Mouse (Mus musculus): ENCODE measurements at regions not wholly inside any gene's neighbourhood (a gene's known extent, or its start where the extent isn't known, plus 50 kb on each side); places are given as distances from the start of the nearest gene placed in this dataset.

DNA sequence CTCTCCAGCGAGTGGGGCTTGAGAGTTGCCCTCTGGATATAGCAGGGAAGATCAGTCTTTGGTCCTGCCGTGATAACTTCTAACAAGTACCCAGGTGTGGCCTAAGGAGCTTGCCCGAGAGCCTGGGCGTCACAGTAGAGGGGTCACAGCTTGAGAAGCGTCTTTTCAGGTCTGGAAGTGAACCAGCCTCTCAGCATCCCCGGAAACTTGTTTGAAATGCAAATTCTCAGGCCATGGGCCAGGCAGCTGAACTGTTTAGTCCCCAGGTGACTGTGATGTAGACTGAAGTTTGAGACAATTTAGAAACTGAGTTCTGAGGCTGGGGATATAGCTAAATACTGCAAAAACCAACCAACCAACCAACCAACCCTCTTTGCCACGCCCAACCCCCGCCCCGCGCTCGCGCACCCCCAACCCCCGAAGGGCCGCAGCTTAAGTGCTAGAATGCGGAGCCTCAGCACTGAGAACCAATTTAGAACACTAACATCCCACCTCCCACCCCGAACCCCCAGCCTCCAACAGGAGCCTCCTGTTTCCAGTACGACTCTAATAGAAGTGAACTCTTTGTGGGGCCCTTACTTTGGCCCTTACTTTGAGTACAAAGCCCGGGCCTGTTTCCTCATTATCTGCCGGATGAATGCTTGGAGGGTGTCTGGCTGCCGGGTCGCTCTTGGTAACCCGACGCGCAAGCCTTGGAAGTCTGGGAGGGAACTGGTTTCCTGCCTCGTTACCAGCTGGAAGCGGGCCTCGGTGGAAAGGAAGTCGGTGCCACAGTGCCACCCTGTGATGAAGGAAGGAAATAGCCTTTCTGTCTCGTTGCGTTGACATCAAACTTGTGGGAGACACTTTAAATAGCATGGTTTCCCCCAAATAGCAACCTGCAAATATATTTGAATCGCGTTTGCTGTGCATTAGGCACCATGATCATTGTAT lies 68.1 kb upstream of the Slc1a4 start:
- Histone ChIP-seq H3K9ac (ENCODE audit: low read depth, poor library complexity, severe bottlenecking) (peak overlapping the region; percentile 78), H3K9me3 (replicated peaks; ENCODE audit: control insufficient read depth, insufficient read depth, low read length, poor library complexity, severe bottlenecking) (peaks cover 3% of the 10 kb centered on the region; the same call in 1 of the 2 replicates), H3K4me3 (ENCODE audit: low read depth, low read length) (peak overlapping the region; percentile 34), H3K27me3 (ENCODE audit: control insufficient read depth, insufficient read depth, low read length, poor library complexity, severe bottlenecking) (no peaks in the 10 kb centered on the region), H3K36me3 (ENCODE audit: control insufficient read depth, insufficient read depth, low read length, poor library complexity, severe bottlenecking) (no peaks in the 10 kb centered on the region), H3K27ac (ENCODE audit: insufficient read depth, low read length) (peak overlapping the region; percentile 77), H3K4me1 (ENCODE audit: control insufficient read depth, insufficient read depth, low read length) (peaks cover 5% of the 10 kb centered on the region)
- TF ChIP-seq EP300 (IDR thresholded peaks at IDR 0.05; ENCODE audit: insufficient read depth, low read depth, low read length) (peak; percentile 70; the same call in 1 of the 2 replicates), POLR2A (IDR thresholded peaks at IDR 0.05; ENCODE audit: insufficient read depth, low read length) (no peak), CTCF (IDR thresholded peaks at IDR 0.05; ENCODE audit: low read depth, low read length) (peak; percentile 87)

DNA sequence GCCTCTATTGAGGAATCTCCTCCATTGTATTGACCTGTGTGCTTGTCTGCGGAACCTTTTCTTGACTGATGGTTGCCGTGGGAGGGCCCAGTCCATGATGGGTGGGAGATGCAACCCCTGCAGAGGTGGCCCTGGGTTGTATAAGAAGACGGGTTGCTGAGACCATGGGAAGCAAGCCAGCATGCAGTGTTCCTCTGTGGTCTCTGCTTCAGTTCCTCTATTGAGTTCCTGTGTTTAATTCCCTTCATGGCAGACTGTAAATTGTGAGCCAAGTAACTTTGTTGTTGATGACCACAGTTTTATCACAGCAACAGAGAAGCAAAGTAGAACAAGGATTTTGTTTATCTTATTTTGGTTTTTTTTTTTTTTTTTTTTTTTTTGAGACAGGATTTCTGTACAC lies 70.9 kb upstream of the Slc1a4 start:
- no peak overlapping the region for H3K27ac ChIP-seq (ENCODE audit: insufficient read depth, low read length)
- no peak overlapping the region for H3K9ac ChIP-seq (ENCODE audit: low read depth, poor library complexity, severe bottlenecking)
- 0 out of 2 replicates have a peak, but pooled peaks cover 3% of the 10 kb centered on the region for H3K9me3 ChIP-seq (replicated peaks; ENCODE audit: control insufficient read depth, insufficient read depth, low read length, poor library complexity, severe bottlenecking)
- TF ChIP-seq POLR2A (IDR thresholded peaks at IDR 0.05; ENCODE audit: insufficient read depth, low read length): no peak
- TF ChIP-seq EP300 (IDR thresholded peaks at IDR 0.05; ENCODE audit: insufficient read depth, low read depth, low read length): no peak
- TF ChIP-seq CTCF (IDR thresholded peaks at IDR 0.05; ENCODE audit: low read depth, low read length): no peak
- H3K4me1 ChIP-seq (ENCODE audit: control insufficient read depth, insufficient read depth, low read length): peaks cover 2% of the 10 kb centered on the region
- no peak overlapping the region for H3K4me3 ChIP-seq (ENCODE audit: low read depth, low read length)
- H3K27me3 ChIP-seq (ENCODE audit: control insufficient read depth, insufficient read depth, low read length, poor library complexity, severe bottlenecking): no peaks in the 10 kb centered on the region
- H3K36me3 ChIP-seq (ENCODE audit: control insufficient read depth, insufficient read depth, low read length, poor library complexity, severe bottlenecking): no peaks in the 10 kb centered on the region

- no peak overlapping the region for H3K27ac ChIP-seq (ENCODE audit: insufficient read depth, low read length)
- no peak overlapping the region for H3K9ac ChIP-seq (ENCODE audit: low read depth, poor library complexity, severe bottlenecking)
- peaks cover 2% of the 10 kb centered on the region for H3K4me1 ChIP-seq (ENCODE audit: control insufficient read depth, insufficient read depth, low read length)
- H3K36me3 ChIP-seq (ENCODE audit: control insufficient read depth, insufficient read depth, low read length, poor library complexity, severe bottlenecking): no peaks in the 10 kb centered on the region
- TF ChIP-seq EP300 (IDR thresholded peaks at IDR 0.05; ENCODE audit: insufficient read depth, low read depth, low read length) (no peak), CTCF (IDR thresholded peaks at IDR 0.05; ENCODE audit: low read depth, low read length) (no peak), POLR2A (IDR thresholded peaks at IDR 0.05; ENCODE audit: insufficient read depth, low read length) (no peak)
- H3K4me3 ChIP-seq (ENCODE audit: low read depth, low read length): no peak overlapping the region
- H3K9me3 ChIP-seq (replicated peaks; ENCODE audit: control insufficient read depth, insufficient read depth, low read length, poor library complexity, severe bottlenecking): no peaks in the 10 kb centered on the region
- H3K27me3 ChIP-seq (ENCODE audit: control insufficient read depth, insufficient read depth, low read length, poor library complexity, severe bottlenecking): no peaks in the 10 kb centered on the region
These were observed 72.0 kb upstream of the Slc1a4 start for GRCm38 (mm10) chr11:20404476-20404875.

DNA sequence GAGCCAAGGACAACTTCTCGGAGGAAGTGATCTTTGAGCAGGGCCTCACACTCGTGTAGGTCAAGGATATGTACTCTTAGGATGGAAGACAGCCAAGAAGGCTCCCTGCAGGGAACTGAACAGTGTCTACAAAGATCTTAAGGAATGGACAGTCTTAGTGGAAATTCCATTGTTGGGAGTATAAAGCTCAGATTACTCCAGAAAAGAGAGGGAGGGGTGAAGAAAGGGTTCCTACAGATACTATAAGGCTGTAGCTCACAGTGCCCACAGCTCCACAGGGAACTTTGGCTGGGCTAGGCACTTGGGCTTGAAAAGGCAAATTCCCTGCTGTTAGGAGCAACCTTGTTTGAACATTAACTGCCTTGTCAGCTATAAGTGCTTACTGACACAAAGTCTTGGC lies 85.6 kb upstream of the Slc1a4 start:
- Histone ChIP-seq H3K9me3 (replicated peaks; ENCODE audit: control insufficient read depth, insufficient read depth, low read length, poor library complexity, severe bottlenecking) (peaks cover 54% of the 10 kb centered on the region), H3K9ac (ENCODE audit: low read depth, poor library complexity, severe bottlenecking) (no peak overlapping the region), H3K27me3 (ENCODE audit: control insufficient read depth, insufficient read depth, low read length, poor library complexity, severe bottlenecking) (no peaks in the 10 kb centered on the region), H3K27ac (ENCODE audit: insufficient read depth, low read length) (no peak overlapping the region), H3K4me3 (ENCODE audit: low read depth, low read length) (no peak overlapping the region), H3K36me3 (ENCODE audit: control insufficient read depth, insufficient read depth, low read length, poor library complexity, severe bottlenecking) (no peaks in the 10 kb centered on the region), H3K4me1 (ENCODE audit: control insufficient read depth, insufficient read depth, low read length) (no peaks in the 10 kb centered on the region)
- TF ChIP-seq EP300 (IDR thresholded peaks at IDR 0.05; ENCODE audit: insufficient read depth, low read depth, low read length): no peak
- TF ChIP-seq CTCF (IDR thresholded peaks at IDR 0.05; ENCODE audit: low read depth, low read length): no peak
- TF ChIP-seq POLR2A (IDR thresholded peaks at IDR 0.05; ENCODE audit: insufficient read depth, low read length): no peak

GRCm38 (mm10) chr11:20420876-20421275 lies 88.4 kb upstream of the Slc1a4 start:
- Histone ChIP-seq H3K27ac (ENCODE audit: insufficient read depth, low read length) (no peak overlapping the region), H3K27me3 (ENCODE audit: control insufficient read depth, insufficient read depth, low read length, poor library complexity, severe bottlenecking) (no peaks in the 10 kb centered on the region), H3K9ac (ENCODE audit: low read depth, poor library complexity, severe bottlenecking) (no peak overlapping the region), H3K36me3 (ENCODE audit: control insufficient read depth, insufficient read depth, low read length, poor library complexity, severe bottlenecking) (no peaks in the 10 kb centered on the region), H3K9me3 (replicated peaks; ENCODE audit: control insufficient read depth, insufficient read depth, low read length, poor library complexity, severe bottlenecking) (peaks cover 50% of the 10 kb centered on the region), H3K4me3 (ENCODE audit: low read depth, low read length) (no peak overlapping the region), H3K4me1 (ENCODE audit: control insufficient read depth, insufficient read depth, low read length) (no peaks in the 10 kb centered on the region)
- TF ChIP-seq CTCF (IDR thresholded peaks at IDR 0.05; ENCODE audit: low read depth, low read length) (no peak), EP300 (IDR thresholded peaks at IDR 0.05; ENCODE audit: insufficient read depth, low read depth, low read length) (no peak), POLR2A (IDR thresholded peaks at IDR 0.05; ENCODE audit: insufficient read depth, low read length) (no peak)

DNA sequence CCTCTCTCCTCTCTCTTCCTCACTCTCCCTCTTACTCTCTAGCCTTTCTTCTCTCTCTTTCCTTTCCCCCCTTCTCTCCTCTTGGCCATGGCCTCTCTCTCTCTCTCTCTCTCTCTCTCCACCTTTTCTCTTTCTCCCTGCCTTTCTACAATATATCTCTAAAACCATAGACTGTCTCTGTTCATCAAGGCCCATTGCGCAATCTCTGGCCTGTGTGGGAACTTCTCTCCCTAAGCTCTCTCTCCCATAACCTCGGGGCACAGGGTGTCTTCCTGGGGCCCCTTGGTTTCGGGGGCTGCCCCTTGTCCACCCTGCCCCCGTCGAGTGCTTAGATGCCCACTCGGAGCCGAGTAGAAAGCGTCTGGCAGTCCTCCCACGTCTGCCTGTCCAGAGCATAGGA lies 103.5 kb upstream of the Slc1a4 start:
- H3K27me3 ChIP-seq (ENCODE audit: control insufficient read depth, insufficient read depth, low read length, poor library complexity, severe bottlenecking): no peaks in the 10 kb centered on the region
- no peaks in the 10 kb centered on the region for H3K4me1 ChIP-seq (ENCODE audit: control insufficient read depth, insufficient read depth, low read length)
- no peak overlapping the region for H3K9ac ChIP-seq (ENCODE audit: low read depth, poor library complexity, severe bottlenecking)
- H3K9me3 ChIP-seq (replicated peaks; ENCODE audit: control insufficient read depth, insufficient read depth, low read length, poor library complexity, severe bottlenecking): no peaks in the 10 kb centered on the region
- H3K36me3 ChIP-seq (ENCODE audit: control insufficient read depth, insufficient read depth, low read length, poor library complexity, severe bottlenecking): no peaks in the 10 kb centered on the region
- TF ChIP-seq CTCF (IDR thresholded peaks at IDR 0.05; ENCODE audit: low read depth, low read length) (no peak), EP300 (IDR thresholded peaks at IDR 0.05; ENCODE audit: insufficient read depth, low read depth, low read length) (no peak), POLR2A (IDR thresholded peaks at IDR 0.05; ENCODE audit: insufficient read depth, low read length) (no peak)
- H3K27ac ChIP-seq (ENCODE audit: insufficient read depth, low read length): no peak overlapping the region
- no peak overlapping the region for H3K4me3 ChIP-seq (ENCODE audit: low read depth, low read length)
